Mouse (Mus musculus) hindbrain, embryonic 10.5 days (tissue): ENCODE data around the gene Ccdc24. TPM values are rescaled to one million over a fixed set of nuclear protein-coding genes. Genes with fewer than 3 reads are reported as not detected.

Experiments used
- DNase-seq: peaks from one replicate; pipeline ENCODE4 v3.0.0-alpha.2; 2017; ENCODE audit warnings: low spot score
- H3K27ac ChIP-seq: fragments of 300-500 bp; sonication (generic); 2 replicates; pipeline ENCODE4 v1.5.1; 2016; ENCODE audit warnings: mild to moderate bottlenecking, moderate library complexity
- H3K27me3 ChIP-seq: fragments of 300-500 bp; sonication (generic); 2 replicates; pipeline ENCODE4 v1.6.1; 2016; ENCODE audit warnings: mild to moderate bottlenecking; ENCODE audit not compliant: poor library complexity, insufficient read depth, severe bottlenecking
- H3K36me3 ChIP-seq: fragments of 300-500 bp; sonication (generic); 2 replicates; pipeline ENCODE4 v1.6.1; 2016; ENCODE audit warnings: mild to moderate bottlenecking, moderate library complexity
- H3K4me1 ChIP-seq: fragments of 300-500 bp; sonication (generic); replicated peaks from 2 replicates; pipeline ENCODE4 v1.6.1; 2016; ENCODE audit warnings: mild to moderate bottlenecking
- H3K4me3 ChIP-seq: fragments of 300-500 bp; sonication (generic); 2 replicates; pipeline ENCODE4 v1.5.1; 2016; ENCODE audit warnings: mild to moderate bottlenecking, moderate library complexity
- H3K9me3 ChIP-seq: fragments of 300-500 bp; sonication (generic); 2 replicates; pipeline ENCODE4 v1.6.1; 2016; ENCODE audit warnings: mild to moderate bottlenecking, moderate library complexity
- WGBS: fragments of 180-500 bp; shearing (Covaris S2); methylation state at CpG from one replicate; pipeline ENCODE4 v1.1.7; 2016; 5-methylcytosine and 5-hydroxymethylcytosine counted together
- polyA plus RNA-seq: library from polyadenylated mRNA; unstranded; fragments of >200 nt; fragmentation: Nextera tagmentation; extraction: Ambion mirVana; gene quantifications from 2 replicates; pipeline ENCODE4 v1.2.1, GENCODE M21; 2016

Gene Ccdc24
- polyA plus RNA-seq, 1 experiment from 2014 or later, result 2.4 TPM

DNA sequence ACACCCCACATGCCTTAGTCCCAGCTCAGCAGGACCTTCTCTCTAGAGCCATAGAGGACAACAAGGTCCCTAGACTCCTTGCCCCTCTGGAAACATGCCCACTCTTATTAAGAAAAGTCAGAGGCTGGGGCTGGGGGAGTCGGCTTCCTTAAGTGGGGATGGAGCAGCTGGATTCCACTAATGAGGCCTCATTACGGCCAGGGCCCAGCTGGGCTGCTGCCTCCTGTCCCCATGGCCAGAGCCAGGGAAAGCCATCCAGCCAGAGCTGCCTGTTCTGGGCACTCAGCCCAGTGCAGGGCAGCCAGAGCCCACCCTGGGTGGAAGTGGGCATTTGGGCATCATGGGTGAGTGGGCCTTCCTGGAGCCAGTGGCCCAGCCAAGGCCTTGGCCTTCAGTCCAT lies 25.3 kb downstream of the Ccdc24 start:
- no peaks in the 10 kb centered on the region for H3K27me3 ChIP-seq
- no peaks in the 10 kb centered on the region for H3K9me3 ChIP-seq
- no peak for DNase-seq
- H3K4me1 ChIP-seq, result peaks cover 41% of the 10 kb centered on the region
- 52% methylated on average over 2 of the region's 2 CpGs for WGBS
- H3K4me3 ChIP-seq, result no peak overlapping the region
- H3K27ac ChIP-seq, result peak overlapping the region; percentile 66
- no peaks in the 10 kb centered on the region for H3K36me3 ChIP-seq

DNA sequence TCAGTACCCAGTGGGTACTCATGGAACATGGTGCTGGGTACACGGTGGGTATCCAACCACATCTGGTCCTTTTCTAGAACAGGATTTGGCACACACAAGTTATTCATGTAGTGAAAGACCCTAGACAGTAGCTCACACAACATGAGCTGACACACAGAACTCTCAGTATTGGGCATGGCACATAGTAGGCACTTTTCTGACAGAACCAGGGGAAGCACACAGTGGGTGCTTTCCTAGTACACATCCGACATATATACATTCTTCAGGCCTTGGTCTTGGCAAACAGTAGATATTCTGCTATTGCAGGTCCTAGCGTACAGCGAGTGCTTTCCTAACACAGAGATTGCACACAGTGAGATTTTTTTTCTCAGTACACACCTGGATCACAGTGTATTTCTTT lies 26.1 kb downstream of the Ccdc24 start:
- Histone ChIP-seq H3K27ac (no peak overlapping the region), H3K4me3 (no peak overlapping the region), H3K9me3 (no peaks in the 10 kb centered on the region), H3K27me3 (no peaks in the 10 kb centered on the region), H3K36me3 (no peaks in the 10 kb centered on the region), H3K4me1 (peaks cover 41% of the 10 kb centered on the region)
- WGBS, result 96% methylated on average over 4 of the region's 4 CpGs
- no peak for DNase-seq

- 82% methylated on average over 11 of the region's 11 CpGs for WGBS
- Histone ChIP-seq H3K27ac (no peak overlapping the region), H3K4me1 (peaks cover 34% of the 10 kb centered on the region), H3K36me3 (no peaks in the 10 kb centered on the region), H3K9me3 (no peaks in the 10 kb centered on the region), H3K4me3 (no peak overlapping the region), H3K27me3 (no peaks in the 10 kb centered on the region)
- DNase-seq, result no peak
Observed at GRCm38 (mm10) chr4:117845316-117845715, 27.0 kb downstream of the Ccdc24 start.

- H3K4me3 ChIP-seq, result no peak overlapping the region
- WGBS, result 87% methylated on average over 5 of the region's 5 CpGs
- H3K36me3 ChIP-seq, result no peaks in the 10 kb centered on the region
- DNase-seq, result no peak
- no peak overlapping the region for H3K27ac ChIP-seq
- H3K4me1 ChIP-seq, result peaks cover 25% of the 10 kb centered on the region
- no peaks in the 10 kb centered on the region for H3K27me3 ChIP-seq
- H3K9me3 ChIP-seq, result no peaks in the 10 kb centered on the region
Observed at GRCm38 (mm10) chr4:117844467-117844866, 27.9 kb downstream of the Ccdc24 start.

- H3K27me3 ChIP-seq, result no peaks in the 10 kb centered on the region
- 88% methylated on average over 5 of the region's 5 CpGs for WGBS
- H3K9me3 ChIP-seq, result no peaks in the 10 kb centered on the region
- H3K36me3 ChIP-seq, result no peaks in the 10 kb centered on the region
- H3K27ac ChIP-seq, result no peak overlapping the region
- no peak overlapping the region for H3K4me3 ChIP-seq
- no peak for DNase-seq
- H3K4me1 ChIP-seq, result peaks cover 16% of the 10 kb centered on the region
Observed at GRCm38 (mm10) chr4:117843101-117843500, 29.3 kb downstream of the Ccdc24 start.

DNA sequence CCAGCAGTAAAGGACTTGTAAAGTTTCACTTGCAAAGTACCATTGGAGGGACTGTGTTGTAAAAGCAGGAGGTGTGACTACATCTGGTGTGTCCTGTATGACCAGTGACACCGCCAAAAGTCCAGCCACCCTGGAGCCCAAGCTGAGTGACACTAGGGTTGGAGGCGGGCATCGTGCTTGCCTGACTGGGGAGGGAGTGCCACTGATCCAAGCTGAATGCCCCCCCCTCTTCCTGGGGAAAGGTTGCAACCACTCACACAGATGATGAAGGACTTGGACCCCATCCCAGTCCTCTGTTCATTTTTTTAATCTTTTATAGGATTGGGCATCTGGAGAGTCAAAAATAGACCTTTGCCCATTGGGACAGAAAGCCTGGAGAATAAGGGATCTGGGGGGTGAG lies 30.8 kb downstream of the Ccdc24 start:
- Histone ChIP-seq H3K27ac (0 out of 2 replicates have a peak overlapping the region, but pooled peaks have one; percentile 8), H3K27me3 (no peaks in the 10 kb centered on the region), H3K4me1 (peaks cover 12% of the 10 kb centered on the region; the same call in 1 of the 2 replicates), H3K4me3 (no peak overlapping the region), H3K36me3 (no peaks in the 10 kb centered on the region), H3K9me3 (no peaks in the 10 kb centered on the region)
- DNase-seq, result no peak
- WGBS, result 88% methylated on average over 3 of the region's 3 CpGs

GRCm38 (mm10) chr4:117840821-117841220 lies 31.5 kb downstream of the Ccdc24 start:
- Histone ChIP-seq H3K4me1 (peaks cover 18% of the 10 kb centered on the region), H3K4me3 (no peak overlapping the region), H3K36me3 (no peaks in the 10 kb centered on the region), H3K9me3 (no peaks in the 10 kb centered on the region), H3K27me3 (no peaks in the 10 kb centered on the region), H3K27ac (no peak overlapping the region)
- no peak for DNase-seq
- WGBS, result 90% methylated on average over 5 of the region's 5 CpGs

- WGBS, result 78% methylated on average over 6 of the region's 6 CpGs
- no peak overlapping the region for H3K27ac ChIP-seq
- H3K9me3 ChIP-seq, result no peaks in the 10 kb centered on the region
- H3K36me3 ChIP-seq, result no peaks in the 10 kb centered on the region
- DNase-seq, result no peak
- H3K27me3 ChIP-seq, result peaks cover 4% of the 10 kb centered on the region
- H3K4me1 ChIP-seq, result peaks cover 22% of the 10 kb centered on the region
- H3K4me3 ChIP-seq, result no peak overlapping the region
Observed at GRCm38 (mm10) chr4:117839366-117839765, 33.0 kb downstream of the Ccdc24 start.

- no peak for DNase-seq
- Histone ChIP-seq H3K27me3 (peaks cover 23% of the 10 kb centered on the region), H3K27ac (peak overlapping the region; percentile 89; the same call in 1 of the 2 replicates), H3K4me3 (peak overlapping the region; percentile 86; the same call in 1 of the 2 replicates), H3K36me3 (no peaks in the 10 kb centered on the region), H3K9me3 (no peaks in the 10 kb centered on the region), H3K4me1 (peaks cover 24% of the 10 kb centered on the region)
- 74% methylated on average over 4 of the region's 4 CpGs for WGBS
Observed at GRCm38 (mm10) chr4:117837271-117837670, 35.1 kb downstream of the Ccdc24 start.

- Histone ChIP-seq H3K4me3 (peak overlapping the region; percentile 86), H3K9me3 (no peaks in the 10 kb centered on the region), H3K27me3 (peaks cover 28% of the 10 kb centered on the region), H3K4me1 (peaks cover 24% of the 10 kb centered on the region), H3K27ac (peak overlapping the region; percentile 89), H3K36me3 (no peaks in the 10 kb centered on the region)
- WGBS, result under 1% methylated on average over 48 of the region's 48 CpGs
- DNase-seq, result peak; percentile 90
Observed at GRCm38 (mm10) chr4:117836204-117836767, 36.1 kb downstream of the Ccdc24 start.

- H3K4me1 ChIP-seq, result peaks cover 24% of the 10 kb centered on the region
- H3K9me3 ChIP-seq, result no peaks in the 10 kb centered on the region
- peaks cover 33% of the 10 kb centered on the region for H3K27me3 ChIP-seq
- H3K36me3 ChIP-seq, result no peaks in the 10 kb centered on the region
- no peak for DNase-seq
- under 1% methylated on average over 60 of the region's 60 CpGs for WGBS
- peak overlapping the region; percentile 86 for H3K4me3 ChIP-seq
- H3K27ac ChIP-seq, result peak overlapping the region; percentile 89
Observed at GRCm38 (mm10) chr4:117835531-117836111, 36.7 kb downstream of the Ccdc24 start.

DNA sequence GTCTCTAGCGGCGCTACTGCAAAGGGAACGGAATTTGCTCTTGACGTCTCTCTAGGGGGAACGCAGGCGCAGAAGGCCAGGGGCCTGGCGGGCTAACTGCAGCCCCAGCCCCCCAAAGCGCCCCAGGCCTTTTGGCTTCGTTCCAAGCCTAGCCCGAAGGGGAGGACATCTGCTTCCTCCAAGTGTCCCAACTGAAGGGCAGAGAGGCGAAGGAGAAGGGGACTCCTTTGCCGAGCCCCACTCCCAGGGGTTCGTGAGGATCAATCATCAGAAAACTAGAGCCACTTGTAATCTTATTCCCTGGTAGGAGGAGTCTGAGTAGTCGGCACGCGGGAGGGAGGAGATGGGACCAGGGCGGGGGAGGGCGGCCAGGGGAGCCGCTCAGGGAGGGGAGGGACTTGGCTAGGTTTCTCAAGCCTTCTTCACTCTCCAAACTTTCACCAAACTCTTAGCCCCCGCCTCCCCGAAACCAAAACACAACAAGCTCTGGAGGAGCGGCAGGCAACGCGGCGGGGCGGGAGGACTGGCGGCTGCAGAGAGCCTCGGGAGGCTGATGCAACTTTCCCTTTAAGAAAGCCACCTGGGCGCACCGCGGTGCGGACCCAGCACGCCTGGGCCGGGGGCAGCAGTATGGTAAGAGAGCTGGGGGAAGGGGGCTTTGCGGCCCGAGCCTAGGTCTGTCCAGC lies 37.4 kb downstream of the Ccdc24 start:
- Histone ChIP-seq H3K9me3 (no peaks in the 10 kb centered on the region), H3K36me3 (no peaks in the 10 kb centered on the region), H3K27me3 (peaks cover 39% of the 10 kb centered on the region), H3K4me3 (peak overlapping the region; percentile 86), H3K27ac (peak overlapping the region; percentile 89), H3K4me1 (peaks cover 27% of the 10 kb centered on the region)
- peak; percentile 77 for DNase-seq
- WGBS, result under 1% methylated on average over 36 of the region's 36 CpGs

- Histone ChIP-seq H3K4me3 (peak within 1 kb of the TSS; percentile 86), H3K27me3 (peaks cover 40% of the 10 kb centered on the region), H3K9me3 (no peaks in the 10 kb centered on the region), H3K36me3 (no peaks in the 10 kb centered on the region), H3K27ac (peak within 1 kb of the TSS; percentile 89), H3K4me1 (peaks cover 32% of the 10 kb centered on the region)
- WGBS, result 24% methylated on average over 3 of the region's 3 CpGs
- no peak for DNase-seq
Observed at GRCm38 (mm10) chr4:117834457-117834844, 37.9 kb downstream of the Ccdc24 start, which contains the start of gene Slc6a9. TSS of gene Slc6a9 (plus strand) at chr4:117834506.
